In the genomic region with DNA sequence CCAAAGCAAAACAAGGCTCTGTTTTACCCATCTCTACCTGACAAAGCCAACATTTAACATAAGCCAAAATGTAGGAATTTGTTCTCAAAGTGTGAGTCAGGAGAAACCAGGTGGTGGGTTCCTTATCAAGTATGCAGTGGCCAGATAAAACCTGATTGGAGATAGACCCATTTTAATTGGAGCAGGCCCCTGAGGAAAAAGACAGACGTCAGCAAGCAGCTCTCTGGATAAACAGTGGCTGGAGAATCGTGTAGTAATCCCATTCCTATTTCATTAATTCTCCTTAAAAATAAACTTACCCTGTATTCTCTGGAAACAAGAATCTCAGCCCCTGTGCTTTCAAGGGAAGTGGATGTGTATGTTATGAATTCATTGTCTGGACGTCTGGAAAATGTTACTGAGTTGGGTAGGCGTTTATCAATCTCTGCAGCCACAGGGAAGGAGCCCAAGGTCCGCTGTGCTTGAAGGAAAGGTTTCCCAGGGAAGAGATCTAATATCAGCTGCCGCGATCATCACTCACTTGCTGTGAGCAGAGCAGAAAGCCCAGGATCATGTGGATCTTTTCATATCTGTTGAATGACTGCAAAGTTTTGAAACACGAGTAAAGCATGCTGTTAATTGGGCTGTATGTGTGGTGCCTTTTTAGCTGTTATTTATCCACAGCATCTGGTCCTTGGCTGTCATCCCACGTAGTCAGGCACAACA, we compare ENCODE assay signal across 12 mouse cellular contexts.
A peak's percentile ranks its signal among the peaks of the same experiment; 100 is the strongest.
DNase-seq lines count a peak whose midpoint lies in the region; ATAC-seq and TF ChIP-seq lines count a peak whose summit lies in the region.
"Had no signal": no experiment of that assay in that cellular context is flagged by ENCODE, and none has a peak within 500 bp of the region (broad histone marks: within the 10 kb centered on the region; RNA-seq: fewer than 3 reads in every experiment).

No protein-coding gene starts in this region.

- TF ChIP-seq CTCF in lung, embryonic 14.5 days (IDR thresholded peaks at IDR 0.05; ENCODE audit: low read depth), result no peak

- WGBS in hindbrain, embryonic 15.5 days, result 61% methylated on average over 9 of the region's 9 CpGs
- 67% methylated on average over 9 of the region's 9 CpGs for WGBS in hindbrain, embryonic 10.5 days
- 23% methylated on average over 9 of the region's 9 CpGs for WGBS in lung, embryonic 14.5 days

- no peaks in the 10 kb centered on the region for H3K9me3 ChIP-seq in hindbrain, embryonic 15.5 days
- H3K9me3 ChIP-seq in hindbrain, embryonic 10.5 days, result no peaks in the 10 kb centered on the region
- H3K9me3 ChIP-seq in lung, embryonic 14.5 days (ENCODE audit: low read depth, low read length), result no peaks in the 10 kb centered on the region
- H3K9me3 ChIP-seq: liver, embryonic 12.5 days had no signal

- H3K4me3 ChIP-seq in hindbrain, embryonic 15.5 days, result no peak overlapping the region
- H3K4me3 ChIP-seq in hindbrain, embryonic 10.5 days, result no peak overlapping the region
- H3K4me3 ChIP-seq in lung, embryonic 14.5 days (ENCODE audit: low read depth, low read length), result no peak overlapping the region
- H3K4me3 ChIP-seq: layer of hippocampus, adult 2 months; liver, embryonic 12.5 days had no signal

- no peaks in the 10 kb centered on the region for H3K36me3 ChIP-seq in hindbrain, embryonic 15.5 days
- no peaks in the 10 kb centered on the region for H3K36me3 ChIP-seq in hindbrain, embryonic 10.5 days
- no peaks in the 10 kb centered on the region for H3K36me3 ChIP-seq in lung, embryonic 14.5 days (ENCODE audit: insufficient read depth)
- H3K36me3 ChIP-seq: liver, embryonic 12.5 days had no signal

- no peaks in the 10 kb centered on the region for H3K4me1 ChIP-seq in hindbrain, embryonic 15.5 days (replicated peaks)
- H3K4me1 ChIP-seq in hindbrain, embryonic 10.5 days (replicated peaks), result no peaks in the 10 kb centered on the region
- no peaks in the 10 kb centered on the region for H3K4me1 ChIP-seq in lung, embryonic 14.5 days (ENCODE audit: insufficient read depth)
- H3K4me1 ChIP-seq: liver, embryonic 12.5 days had no signal

- H3K9ac ChIP-seq in hindbrain, embryonic 15.5 days, result no peak overlapping the region
- no peak overlapping the region for H3K9ac ChIP-seq in lung, embryonic 14.5 days
- H3K9ac ChIP-seq: liver, embryonic 12.5 days had no signal

- H3K27me3 ChIP-seq in hindbrain, embryonic 15.5 days, result no peaks in the 10 kb centered on the region
- H3K27me3 ChIP-seq in hindbrain, embryonic 10.5 days (ENCODE audit: insufficient read depth, poor library complexity, severe bottlenecking), result no peaks in the 10 kb centered on the region
- H3K27me3 ChIP-seq in lung, embryonic 14.5 days (ENCODE audit: insufficient read depth, low read length), result no peaks in the 10 kb centered on the region
- H3K27me3 ChIP-seq: CH12.LX; liver, embryonic 12.5 days had no signal

- H3K4me2 ChIP-seq in hindbrain, embryonic 15.5 days, result no peak overlapping the region
- H3K4me2 ChIP-seq in lung, embryonic 14.5 days, result peak overlapping the region; percentile 31
- H3K4me2 ChIP-seq: liver, embryonic 12.5 days had no signal

- H3K27ac ChIP-seq in hindbrain, embryonic 15.5 days (replicated peaks), result peak overlapping the region; percentile 47; the same call in 1 of the 2 replicates
- H3K27ac ChIP-seq in hindbrain, embryonic 10.5 days, result no peak overlapping the region
- peak overlapping the region; percentile 58; the same call in 1 of the 2 replicates for H3K27ac ChIP-seq in lung, embryonic 14.5 days (ENCODE audit: low read depth)
- H3K27ac ChIP-seq: layer of hippocampus, adult 2 months; liver, embryonic 12.5 days had no signal

- no peak for DNase-seq in hindbrain, embryonic 10.5 days (ENCODE audit: low spot score)
- peak; percentile 84 for DNase-seq in NIH3T3 (ENCODE audit: low read depth)
- DNase-seq in heart, adult 9 months (ENCODE audit: low spot score in 2 of 2), result peak; percentile 29 to 50
- DNase-seq in lung, embryonic 14.5 days, result peak; percentile 80
- no peak for DNase-seq in adrenal gland, adult 2 months
- no peak for DNase-seq in spleen, postnatal 10 days (ENCODE audit: low spot score in 2 of 2)
- no peak for DNase-seq in urinary bladder, adult 18-20 months (ENCODE audit: low spot score in 2 of 2)
- DNase-seq: thymus, postnatal 4 days had no signal

- no peak for ATAC-seq in hindbrain, embryonic 15.5 days (ENCODE audit: low FRiP score, low read depth)
- peak; percentile 80 for ATAC-seq in lung, embryonic 14.5 days (ENCODE audit: insufficient read depth)
- ATAC-seq: liver, embryonic 12.5 days had no signal

Comparison
In these comparisons a context has a peak if more than half of its experiments do, and no peak if none do; other contexts are left out.
1. DNase-seq: peak in NIH3T3 (single experiment), heart, adult 9 months (2 of 2) and lung, embryonic 14.5 days (single experiment); none in hindbrain, embryonic 10.5 days (single experiment), adrenal gland, adult 2 months (single experiment), spleen, postnatal 10 days (0 of 2) and urinary bladder, adult 18-20 months (0 of 2).